Mouse (Mus musculus) cortical plate, adult 2 months (tissue): ENCODE measurements around the gene Dedd. TPM values are rescaled to one million over a fixed set of nuclear protein-coding genes. Genes with fewer than 3 reads are reported as not detected.

Experiments
- H3K27ac ChIP-seq: fragments of 200-500 bp; 2 replicates; pipeline ENCODE4 v1.5.1; 2012; ENCODE audit warnings: low read length, control low read depth, inconsistent platforms; ENCODE audit not compliant: insufficient read depth
- H3K4me1 ChIP-seq: fragments of 200-500 bp; 2 replicates; pipeline ENCODE4 v1.6.1; 2011; ENCODE audit warnings: low read length; ENCODE audit not compliant: control insufficient read depth, insufficient read depth
- H3K4me3 ChIP-seq: fragments of 200-500 bp; 2 replicates; pipeline ENCODE4 v1.5.1; 2011; ENCODE audit warnings: mild to moderate bottlenecking, low read length, control low read depth; ENCODE audit not compliant: insufficient read depth
- CTCF ChIP-seq: fragments of 200-500 bp; IDR thresholded peaks from 2 replicates; pipeline ENCODE4 v1.5.1; 2011; ENCODE audit warnings: mild to moderate bottlenecking, control low read depth, low read length; ENCODE audit not compliant: insufficient read depth; ENCODE audit errors: extremely low read depth
- POLR2A ChIP-seq: fragments of 200-500 bp; IDR thresholded peaks from 2 replicates; pipeline ENCODE4 v1.6.1; 2011; ENCODE audit warnings: mild to moderate bottlenecking, low read length, control low read depth; ENCODE audit not compliant: insufficient read depth; ENCODE audit errors: extremely low read depth
- polyA plus RNA-seq: library from polyadenylated mRNA; depleted of rRNA; stranded (reverse); fragments of >200 nt; gene quantifications from 2 replicates; pipeline ENCODE4 v1.2.3, GENCODE M21; 2012

Gene Dedd
- polyA plus RNA-seq, 1 experiment: 50.2 TPM

DNA sequence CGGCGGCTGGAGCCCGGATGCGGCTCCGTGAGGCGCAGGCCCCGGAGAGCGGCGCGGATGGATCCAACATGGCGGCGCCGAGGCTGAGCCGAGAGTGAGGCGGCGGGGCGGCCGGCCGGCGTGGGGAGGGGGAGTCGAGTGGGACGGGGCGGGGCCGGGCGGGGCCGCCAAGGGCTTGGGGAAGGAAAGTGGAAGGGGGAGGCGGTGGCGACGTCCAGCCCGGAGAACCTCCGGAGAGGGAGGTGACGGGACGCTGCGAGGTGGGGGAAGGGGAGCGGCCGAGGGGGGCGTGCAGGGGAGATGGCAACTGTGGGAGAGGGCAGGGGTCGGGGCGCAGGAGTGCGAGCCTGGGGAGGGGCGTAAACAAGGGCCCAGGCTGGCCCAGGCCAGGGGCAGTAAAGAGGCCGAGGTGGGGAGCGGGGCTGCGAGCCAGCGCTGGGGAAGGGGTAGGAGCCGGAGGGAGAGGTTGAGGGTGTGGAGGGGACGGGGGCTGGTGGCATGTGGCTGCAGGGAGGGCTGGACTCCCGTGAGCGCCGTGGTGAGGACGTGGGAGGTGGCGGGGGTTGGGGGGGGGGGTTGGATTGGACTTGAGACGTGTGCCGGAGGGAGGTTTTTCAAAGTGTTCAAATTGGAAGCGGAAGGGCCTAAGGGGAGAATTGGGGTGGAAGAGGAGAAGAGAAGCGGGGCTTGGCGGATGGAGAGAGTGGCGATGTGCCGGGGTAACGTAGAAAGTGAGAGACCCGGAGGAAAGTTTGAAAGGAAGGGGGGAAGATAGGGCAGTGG lies 679 bp downstream of the Dedd start:
- Histone ChIP-seq H3K4me3 (peak overlapping the region; percentile 71), H3K4me1 (peaks cover 8% of the 10 kb centered on the region), H3K27ac (no peak overlapping the region)
- TF ChIP-seq CTCF (no peak), POLR2A (no peak)

DNA sequence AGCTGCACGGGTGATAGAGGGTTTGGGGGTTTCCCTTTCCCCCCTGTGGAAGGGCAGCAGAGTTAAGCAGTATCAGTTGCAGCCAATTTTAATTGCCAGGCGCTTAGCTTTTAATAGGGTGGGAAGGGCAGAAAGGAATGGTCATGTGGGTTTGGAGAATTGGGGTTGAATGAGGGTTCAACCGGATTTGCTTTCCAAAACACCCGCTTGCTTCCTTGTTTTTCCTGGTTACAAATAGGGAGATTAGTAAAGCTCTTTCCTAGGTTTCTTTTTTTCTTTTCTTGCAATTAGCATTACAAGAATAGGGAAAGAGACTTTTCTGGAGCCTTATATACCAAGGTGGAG lies 1.2 kb downstream of the Dedd start:
- Histone ChIP-seq H3K4me3 (peak overlapping the region; percentile 71), H3K27ac (no peak overlapping the region), H3K4me1 (peaks cover 8% of the 10 kb centered on the region)
- TF ChIP-seq POLR2A: no peak
- no peak for TF ChIP-seq CTCF

DNA sequence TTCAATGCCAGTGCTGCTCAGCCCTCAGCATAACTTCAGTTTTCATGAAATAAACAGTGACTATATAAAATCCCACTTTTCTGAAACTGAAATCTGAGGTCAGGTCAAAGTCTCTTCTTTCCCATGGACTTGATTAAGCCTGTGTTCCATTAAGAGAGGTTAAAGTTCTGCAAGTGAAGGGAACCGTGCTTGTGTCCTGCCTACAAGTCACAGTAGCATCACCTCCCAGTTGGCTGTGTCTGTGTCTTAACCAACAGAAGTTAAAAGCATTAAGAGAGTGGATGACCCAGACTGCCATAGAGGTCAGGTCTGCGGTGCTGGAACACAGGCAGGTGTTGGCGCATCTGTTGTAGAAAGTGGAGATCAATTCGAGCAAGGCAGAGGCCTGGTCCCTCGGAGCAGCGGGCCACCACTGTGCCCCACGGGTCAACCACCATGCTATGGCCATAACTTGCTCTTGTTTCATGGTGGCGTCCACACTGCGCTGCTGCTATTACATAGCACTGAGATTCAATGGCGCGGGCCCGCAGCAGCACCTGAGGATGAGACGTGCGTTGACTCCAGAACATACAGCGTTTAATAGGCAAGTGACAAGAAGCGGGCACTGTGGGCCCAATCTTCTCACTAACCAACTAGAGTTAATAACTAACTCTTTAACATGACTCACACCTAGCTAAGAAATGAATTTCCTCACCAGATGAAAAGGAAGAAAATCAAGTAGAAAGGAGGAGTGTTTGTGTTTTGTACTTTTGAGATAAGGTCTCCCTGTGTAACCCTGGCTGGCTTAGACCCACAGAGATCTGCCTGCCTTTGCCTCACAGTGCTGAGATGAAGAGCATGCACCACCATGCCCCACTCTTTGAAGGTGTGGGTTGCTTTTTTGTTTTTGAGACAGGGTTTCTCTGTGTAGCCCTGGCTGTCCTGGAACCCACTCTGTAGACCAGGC lies 13.6 kb downstream of the Dedd start:
- Histone ChIP-seq H3K4me1 (peaks cover 2% of the 10 kb centered on the region), H3K27ac (no peak overlapping the region), H3K4me3 (no peak overlapping the region)
- TF ChIP-seq CTCF (no peak), POLR2A (no peak)

DNA sequence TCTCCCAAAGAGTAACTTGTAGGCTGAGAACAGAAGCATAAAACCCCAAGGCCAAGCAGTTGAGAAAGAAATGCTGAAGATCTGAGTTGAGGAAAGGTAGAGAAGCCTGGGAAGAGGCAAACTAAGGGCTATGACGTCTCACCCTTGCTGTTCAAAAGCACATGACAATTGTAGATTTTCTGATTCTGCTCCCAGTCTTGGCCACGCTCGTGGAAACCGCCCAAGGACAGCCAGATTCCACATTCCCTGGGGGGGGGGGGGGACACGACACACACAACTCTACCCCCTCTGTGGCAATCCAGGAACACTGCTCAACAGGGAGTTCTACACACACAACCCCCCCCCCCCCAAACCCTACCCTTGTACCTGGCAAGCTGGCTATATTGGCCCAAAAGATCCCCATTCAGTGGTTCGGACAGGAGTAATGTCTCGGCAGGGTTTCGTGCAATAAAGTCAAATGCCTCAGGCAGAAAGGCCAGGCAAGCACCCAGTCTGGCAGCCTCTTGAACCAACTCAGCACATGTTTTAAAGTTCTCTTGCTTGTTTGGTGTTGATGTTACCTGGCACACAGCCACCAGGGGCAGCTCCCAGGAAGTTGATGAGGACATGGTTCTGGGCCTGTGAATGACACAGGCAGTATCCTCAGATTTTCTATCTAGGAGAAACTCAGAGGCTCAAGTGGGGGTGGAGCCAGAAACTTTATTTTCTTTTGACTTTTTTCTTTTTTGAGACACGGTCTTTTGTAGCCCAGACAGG lies 15.2 kb downstream of the Dedd start:
- Histone ChIP-seq H3K4me3 (peak overlapping the region; percentile 85; the same call in 1 of the 2 replicates), H3K27ac (no peak overlapping the region), H3K4me1 (peaks cover 4% of the 10 kb centered on the region)
- TF ChIP-seq CTCF: no peak
- no peak for TF ChIP-seq POLR2A

DNA sequence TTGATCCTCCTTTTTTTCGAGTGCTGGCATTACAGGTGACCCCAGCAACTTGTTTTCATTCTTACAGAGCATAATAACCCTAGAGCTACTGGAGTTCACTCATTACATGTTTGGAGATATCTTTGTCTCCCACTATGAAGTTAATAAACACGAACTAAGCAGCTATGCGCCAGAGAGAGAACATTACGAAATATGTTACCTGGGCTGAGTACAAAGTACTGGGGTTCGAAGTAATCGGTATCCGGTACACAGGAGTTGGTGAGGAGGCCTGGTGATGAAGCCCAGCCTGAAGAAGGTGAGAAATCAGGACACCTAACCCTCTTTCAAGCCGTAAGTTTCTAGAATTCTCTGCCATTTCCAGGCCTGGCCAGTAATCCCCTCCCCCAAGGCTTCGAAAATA lies 15.8 kb downstream of the Dedd start:
- Histone ChIP-seq H3K4me1 (peaks cover 5% of the 10 kb centered on the region), H3K27ac (no peak overlapping the region), H3K4me3 (peak overlapping the region; percentile 85)
- TF ChIP-seq CTCF (no peak), POLR2A (no peak)

DNA sequence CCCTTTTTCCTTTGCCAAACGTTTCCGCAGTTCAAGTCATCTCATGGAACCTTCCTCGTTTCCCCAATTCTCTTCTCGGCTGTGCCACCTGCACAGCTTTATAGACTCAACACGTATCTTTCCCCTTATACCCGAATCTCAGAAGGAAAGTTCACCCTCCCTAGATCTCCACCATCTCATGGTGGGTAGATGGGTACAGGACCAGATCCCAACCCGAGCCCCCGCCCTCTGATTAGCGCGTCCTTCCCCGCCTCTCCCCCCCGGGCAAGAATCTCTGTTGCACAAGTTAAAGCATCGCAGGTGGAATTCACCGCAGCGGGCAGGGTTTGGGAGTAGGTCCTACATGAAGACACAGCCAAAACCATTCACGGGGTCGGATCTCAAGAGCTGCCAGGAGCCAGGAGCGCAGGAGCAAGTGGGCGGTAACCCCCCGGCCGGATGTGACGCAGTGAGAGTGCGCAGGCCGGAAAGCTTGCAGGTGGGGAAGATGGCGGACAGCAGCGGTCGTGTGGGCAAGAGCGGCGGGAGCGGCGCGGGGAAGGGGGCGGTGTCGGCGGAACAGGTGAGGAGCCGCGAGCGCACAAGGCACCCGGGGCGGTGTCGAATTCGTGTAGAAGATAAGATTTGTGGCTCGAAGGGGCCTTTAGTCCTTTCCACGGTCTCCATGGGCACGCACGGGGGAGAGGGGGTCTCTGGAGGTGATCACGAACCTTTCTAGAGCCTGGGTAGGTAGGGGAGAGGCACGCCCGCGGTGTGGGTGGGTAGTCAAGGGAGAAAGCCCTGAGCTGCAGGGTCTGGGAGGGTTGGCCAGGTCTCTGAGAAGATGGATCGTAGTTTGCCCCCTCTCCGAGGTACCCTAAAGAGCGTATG lies 16.5 kb downstream of the Dedd start, which contains the start of the genes Nit1 and Pfdn2:
Nit1 (minus strand) TSS at position 422 of the 870 bp plus-strand sequence.
Pfdn2 (plus strand) TSS at position 446 of the 870 bp plus-strand sequence.
- H3K4me1 ChIP-seq: peaks cover 5% of the 10 kb centered on the region
- no peak for TF ChIP-seq CTCF
- peak; percentile 88 for TF ChIP-seq POLR2A
- H3K4me3 ChIP-seq: peak within 1 kb of the TSS; percentile 85
- peak within 1 kb of the TSS; percentile 17; the same call in 1 of the 2 replicates for H3K27ac ChIP-seq

DNA sequence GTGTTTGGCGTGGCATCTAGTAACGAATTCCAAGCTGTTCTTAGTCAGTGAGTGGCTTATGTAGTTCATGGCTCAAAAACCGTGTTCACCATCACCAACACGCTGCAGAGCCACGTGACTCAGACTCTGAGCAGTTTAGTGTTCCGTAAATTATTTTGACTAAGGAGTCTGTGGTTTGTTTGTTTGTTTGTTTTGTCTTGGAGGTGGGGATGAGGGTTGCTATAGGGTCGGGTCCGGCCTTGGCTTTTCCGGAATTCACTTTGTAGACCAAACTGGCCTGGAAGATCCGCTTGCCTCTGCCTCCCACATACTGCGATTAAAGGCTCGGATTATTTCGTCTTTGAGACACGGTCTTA lies 17.1 kb downstream of the Dedd start:
- H3K4me1 ChIP-seq: peaks cover 5% of the 10 kb centered on the region
- no peak overlapping the region for H3K27ac ChIP-seq
- peak overlapping the region; percentile 85 for H3K4me3 ChIP-seq
- TF ChIP-seq POLR2A (no peak), CTCF (no peak)

DNA sequence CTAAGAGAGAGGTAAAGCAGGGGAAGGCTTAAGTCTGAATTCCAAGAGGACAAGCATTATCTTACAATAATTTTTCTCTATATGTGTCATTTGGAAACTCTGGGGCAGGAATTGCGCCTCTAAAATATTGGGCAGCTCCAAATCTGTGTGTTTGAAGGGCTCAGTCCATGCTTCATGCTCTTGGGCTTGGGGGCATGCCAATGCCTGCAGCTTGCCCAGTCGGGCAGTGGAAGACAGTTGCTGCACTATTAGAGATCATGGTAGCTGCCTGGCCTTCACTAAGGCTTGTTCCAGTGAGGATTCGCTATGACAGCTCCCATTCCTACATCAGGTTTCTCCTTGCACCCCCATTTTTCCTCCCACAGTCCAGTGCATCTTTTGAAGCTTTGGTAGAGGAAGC lies 19.7 kb downstream of the Dedd start:
- Histone ChIP-seq H3K4me1 (peaks cover 5% of the 10 kb centered on the region), H3K4me3 (no peak overlapping the region), H3K27ac (no peak overlapping the region)
- TF ChIP-seq POLR2A (no peak), CTCF (no peak)
